In the genomic region with DNA sequence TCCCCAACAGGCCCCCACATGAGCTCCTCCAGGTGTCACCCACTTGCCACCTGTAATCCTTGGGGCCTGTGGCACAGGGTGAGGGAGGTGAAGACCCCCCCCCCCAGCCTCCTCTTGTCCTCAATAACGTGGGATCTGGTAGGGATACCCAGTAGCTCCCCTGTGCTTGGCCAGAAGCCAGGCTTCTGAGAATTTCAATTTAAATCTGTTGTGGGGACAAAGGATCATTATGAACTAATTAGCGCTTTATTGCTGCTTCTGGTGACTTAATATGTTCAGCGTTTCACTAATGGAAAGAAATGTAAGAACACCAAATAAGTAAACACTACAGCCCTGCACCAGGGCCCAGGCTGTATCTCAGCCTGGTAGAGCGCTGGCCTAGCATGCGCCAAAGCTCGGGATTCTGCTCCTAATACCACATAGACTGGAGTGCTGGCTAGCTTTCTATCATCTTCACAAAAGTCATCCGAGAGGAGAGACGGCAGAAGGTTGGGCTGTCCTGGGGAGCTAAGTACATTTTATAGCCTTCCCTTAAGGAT, we compare ENCODE assay signal across 16 mouse cellular contexts. TPM values are rescaled to one million over a fixed set of nuclear protein-coding genes. Genes with fewer than 3 reads are reported as not detected.
DNase-seq lines count a peak whose midpoint lies in the region; ATAC-seq and TF ChIP-seq lines count a peak whose summit lies in the region.
"Had no signal": no experiment of that assay in that cellular context is flagged by ENCODE, and none has a peak within 500 bp of the region (broad histone marks: within the 10 kb centered on the region; RNA-seq: fewer than 3 reads in every experiment).

No protein-coding gene starts in this region.

- no peaks in the 10 kb centered on the region for H3K9me3 ChIP-seq in hindbrain, embryonic 10.5 days
- H3K9me3 ChIP-seq in hindbrain, embryonic 11.5 days (ENCODE audit: control insufficient read depth, low read length), result no peaks in the 10 kb centered on the region
- H3K9me3 ChIP-seq in hindbrain, postnatal 0 days (ENCODE audit: low read length), result no peaks in the 10 kb centered on the region
- H3K9me3 ChIP-seq: G1E had no signal

- 81% methylated on average over 8 of the region's 8 CpGs for WGBS in hindbrain, embryonic 10.5 days
- WGBS in hindbrain, embryonic 11.5 days, result 73% methylated on average over 8 of the region's 8 CpGs
- 44% methylated on average over 8 of the region's 8 CpGs for WGBS in hindbrain, postnatal 0 days

- H3K9ac ChIP-seq in hindbrain, embryonic 11.5 days (ENCODE audit: low read depth, low read length), result no peak overlapping the region
- H3K9ac ChIP-seq in hindbrain, postnatal 0 days (replicated peaks; ENCODE audit: low read length), result no peak overlapping the region
- H3K9ac ChIP-seq: liver, postnatal 0 days had no signal

- DNase-seq in hindbrain, embryonic 10.5 days (ENCODE audit: low spot score), result no peak
- no peak for DNase-seq in hindbrain, embryonic 11.5 days (ENCODE audit: low spot score)
- DNase-seq in retina, postnatal 1 day, result peak; percentile 89
- DNase-seq in retina, embryonic 14.5 days (ENCODE audit: low spot score), result no peak
- peak; percentile 53 for DNase-seq in hindbrain, postnatal 0 days (ENCODE audit: low spot score)
- no peak for DNase-seq in urinary bladder, postnatal 25 days (ENCODE audit: low spot score)
- DNase-seq in heart, adult 11 months, result no peak
- DNase-seq: adrenal gland, postnatal 10 days; gastrocnemius, postnatal 36 days; layer of hippocampus, postnatal 36 days; liver, postnatal 0 days; lung, postnatal 4 days had no signal

- peaks cover 48% of the 10 kb centered on the region for H3K4me1 ChIP-seq in hindbrain, embryonic 10.5 days (replicated peaks)
- peaks cover 5% of the 10 kb centered on the region for H3K4me1 ChIP-seq in hindbrain, embryonic 11.5 days (replicated peaks; ENCODE audit: control insufficient read depth, insufficient read depth, low read length)
- peaks cover 7% of the 10 kb centered on the region for H3K4me1 ChIP-seq in hindbrain, postnatal 0 days (ENCODE audit: insufficient read depth, low read length)

- no peak for TF ChIP-seq CTCF in hindbrain, postnatal 0 days (IDR thresholded peaks at IDR 0.05; ENCODE audit: low read depth)

- no peak overlapping the region for H3K4me3 ChIP-seq in hindbrain, embryonic 10.5 days
- H3K4me3 ChIP-seq in hindbrain, embryonic 11.5 days (ENCODE audit: low read depth, low read length), result no peak overlapping the region
- no peak overlapping the region for H3K4me3 ChIP-seq in hindbrain, postnatal 0 days (ENCODE audit: low read length)

- peaks cover 48% of the 10 kb centered on the region for H3K27me3 ChIP-seq in hindbrain, embryonic 10.5 days (ENCODE audit: insufficient read depth, poor library complexity, severe bottlenecking)
- no peaks in the 10 kb centered on the region for H3K27me3 ChIP-seq in hindbrain, embryonic 11.5 days (ENCODE audit: control insufficient read depth, insufficient read depth, low read length)
- H3K27me3 ChIP-seq in hindbrain, postnatal 0 days (ENCODE audit: insufficient read depth, low read length), result no peaks in the 10 kb centered on the region

- peak overlapping the region; percentile 57 for H3K27ac ChIP-seq in hindbrain, embryonic 10.5 days
- H3K27ac ChIP-seq in hindbrain, embryonic 11.5 days (ENCODE audit: low read depth, low read length), result no peak overlapping the region
- H3K27ac ChIP-seq in hindbrain, postnatal 0 days, result no peak overlapping the region
- H3K27ac ChIP-seq: stomach, postnatal 0 days had no signal

- no peak for ATAC-seq in hindbrain, embryonic 11.5 days (ENCODE audit: low FRiP score)
- no peak for ATAC-seq in hindbrain, postnatal 0 days
- ATAC-seq: intestine, embryonic 16.5 days; liver, postnatal 0 days had no signal

- H3K4me2 ChIP-seq in hindbrain, embryonic 11.5 days (replicated peaks; ENCODE audit: low read depth, low read length), result no peak overlapping the region
- 0 out of 2 replicates have a peak overlapping the region, but pooled peaks have one; percentile 26 for H3K4me2 ChIP-seq in hindbrain, postnatal 0 days (ENCODE audit: low read depth, low read length)

- H3K36me3 ChIP-seq in hindbrain, embryonic 10.5 days, result no peaks in the 10 kb centered on the region
- H3K36me3 ChIP-seq in hindbrain, embryonic 11.5 days (ENCODE audit: control insufficient read depth, insufficient read depth, low read length), result no peaks in the 10 kb centered on the region
- no peaks in the 10 kb centered on the region for H3K36me3 ChIP-seq in hindbrain, postnatal 0 days (ENCODE audit: insufficient read depth, low read length)
- H3K36me3 ChIP-seq: G1E had no signal

RNA-seq across cellular contexts. Expression of a gene that starts 43.1 kb away (rescaled TPM):
- polyA plus RNA-seq in hindbrain, embryonic 10.5 days (2016; fragmentation: Nextera tagmentation; extraction: Ambion mirVana), result 42.9 and 48.0 TPM in 2 replicates
- polyA plus RNA-seq in hindbrain, embryonic 11.5 days (2014; fragmentation: Nextera tagmentation; extraction: Ambion mirVana), result 56.8 and 63.7 TPM in 2 replicates
- total RNA-seq in hindbrain, postnatal 0 days (2014; rRNA removed), result 42.4 and 42.6 TPM in 2 replicates
- 25.1 and 25.6 TPM in 2 replicates for polyA plus RNA-seq in hindbrain, postnatal 0 days (2015; fragmentation: Nextera tagmentation; extraction: Ambion mirVana)

RNA-seq across cellular contexts. Expression of a gene that starts 48.7 kb away (rescaled TPM):
- 7.0 and 8.1 TPM in 2 replicates for polyA plus RNA-seq in hindbrain, embryonic 10.5 days (2016; fragmentation: Nextera tagmentation; extraction: Ambion mirVana)
- 5.6 and 8.6 TPM in 2 replicates for polyA plus RNA-seq in hindbrain, embryonic 11.5 days (2014; fragmentation: Nextera tagmentation; extraction: Ambion mirVana)
- total RNA-seq in hindbrain, postnatal 0 days (2014; rRNA removed), result 2.4 and 2.8 TPM in 2 replicates
- polyA plus RNA-seq in hindbrain, postnatal 0 days (2015; fragmentation: Nextera tagmentation; extraction: Ambion mirVana), result 0.69 and 1.4 TPM in 2 replicates
- total RNA-seq: common myeloid progenitor, adult 5-6 weeks had no signal
- polyA plus RNA-seq: G1E had no signal

Comparison
In these comparisons a context has a peak if more than half of its experiments do, and no peak if none do; other contexts are left out.
1. DNase-seq: peak in retina, postnatal 1 day (single experiment) and hindbrain, postnatal 0 days (single experiment); none in hindbrain, embryonic 10.5 days (single experiment), hindbrain, embryonic 11.5 days (single experiment), retina, embryonic 14.5 days (single experiment), urinary bladder, postnatal 25 days (single experiment) and heart, adult 11 months (single experiment).